16 mouse cellular contexts compared by ENCODE assay signal in genomic region chr2:76895327-76895726, GRCm38 (mm10).
"Had no signal": no experiment of that assay in that cellular context is flagged by ENCODE, and none has a peak within 500 bp of the region (broad histone marks: within the 10 kb centered on the region; RNA-seq: fewer than 3 reads in every experiment).

No protein-coding gene starts in this region.

- H3K4me3 ChIP-seq: neural tube, embryonic 13.5 days; neural tube, embryonic 15.5 days; stomach, embryonic 15.5 days had no signal

- H3K4me1 ChIP-seq: neural tube, embryonic 13.5 days; neural tube, embryonic 15.5 days; stomach, embryonic 15.5 days had no signal

- H3K36me3 ChIP-seq: neural tube, embryonic 13.5 days; neural tube, embryonic 15.5 days; stomach, embryonic 15.5 days had no signal

- H3K27ac ChIP-seq: neural tube, embryonic 13.5 days; neural tube, embryonic 15.5 days; stomach, embryonic 15.5 days; stomach, postnatal 0 days had no signal

- H3K27me3 ChIP-seq: neural tube, embryonic 13.5 days; neural tube, embryonic 15.5 days; stomach, embryonic 15.5 days had no signal

- H3K9ac ChIP-seq: neural tube, embryonic 13.5 days; neural tube, embryonic 15.5 days; stomach, embryonic 15.5 days had no signal

- H3K4me2 ChIP-seq: neural tube, embryonic 13.5 days; neural tube, embryonic 15.5 days; stomach, embryonic 15.5 days had no signal

- DNase-seq: retina, postnatal 1 day; right cerebral cortex, adult 18-20 months; right cerebral cortex, postnatal 14 days; right cerebral cortex, postnatal 25 days; right cerebral cortex, postnatal 4 days; spleen, adult 18-20 months; thymus, adult 18-20 months; thymus, adult 2 months; thymus, postnatal 14 days; thymus, postnatal 25 days; thymus, postnatal 36 days; thymus, postnatal 4 days had no signal
